Mouse (Mus musculus) urinary bladder, postnatal 4 days (tissue): ENCODE measurements at regions not wholly inside any gene's neighbourhood (a gene's known extent, or its start where the extent isn't known, plus 50 kb on each side); places are given as distances from the start of the nearest gene placed in this dataset.

Source experiments
- DNase-seq, 2 experiments: peaks; one replicate each; pipeline ENCODE4 v3.0.0; 2021 to 2022; ENCODE audit warnings: low spot score in 2 of 2

DNA sequence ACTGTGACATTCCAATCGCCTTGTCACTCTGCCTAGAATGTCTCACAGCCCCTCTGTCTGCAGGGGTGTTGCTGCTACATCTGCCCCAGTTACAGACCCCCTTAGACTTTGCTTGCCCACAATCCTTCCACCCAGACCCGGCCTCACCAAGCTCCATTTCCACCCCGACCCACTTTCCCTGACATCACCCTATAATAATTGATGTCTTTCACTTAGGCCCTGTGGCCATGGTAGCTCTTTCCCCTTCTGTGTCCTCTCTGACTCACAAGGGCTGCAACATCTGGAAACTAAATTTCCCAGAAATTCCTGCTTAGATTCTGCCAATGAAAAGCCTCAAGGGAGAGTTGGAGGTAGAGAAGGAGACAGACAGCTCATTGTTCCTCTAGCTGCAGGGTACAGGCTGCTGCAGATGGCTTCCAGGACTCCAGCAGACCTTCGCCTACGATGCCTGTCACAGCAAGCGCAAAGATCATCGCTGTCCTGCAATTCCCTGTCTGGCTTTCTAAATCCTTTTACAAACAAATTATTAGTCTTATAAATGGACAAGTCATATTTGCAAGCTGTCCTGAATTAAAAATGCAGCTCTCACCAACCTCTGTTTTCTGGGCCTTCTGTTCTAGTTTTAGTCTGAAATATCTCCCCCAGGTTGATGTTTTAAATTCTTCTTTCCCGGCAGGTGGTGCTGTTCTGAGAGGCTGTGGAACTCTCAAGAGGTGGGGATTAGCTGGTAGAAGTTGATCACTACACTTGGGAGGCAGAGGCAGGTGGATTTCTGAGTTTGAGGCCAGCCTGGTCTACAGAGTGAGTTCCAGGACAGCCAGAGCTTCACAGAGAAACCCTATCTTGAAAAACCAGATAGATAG lies 104.9 kb upstream of the Oxgr1 start:
- no peak for DNase-seq

DNA sequence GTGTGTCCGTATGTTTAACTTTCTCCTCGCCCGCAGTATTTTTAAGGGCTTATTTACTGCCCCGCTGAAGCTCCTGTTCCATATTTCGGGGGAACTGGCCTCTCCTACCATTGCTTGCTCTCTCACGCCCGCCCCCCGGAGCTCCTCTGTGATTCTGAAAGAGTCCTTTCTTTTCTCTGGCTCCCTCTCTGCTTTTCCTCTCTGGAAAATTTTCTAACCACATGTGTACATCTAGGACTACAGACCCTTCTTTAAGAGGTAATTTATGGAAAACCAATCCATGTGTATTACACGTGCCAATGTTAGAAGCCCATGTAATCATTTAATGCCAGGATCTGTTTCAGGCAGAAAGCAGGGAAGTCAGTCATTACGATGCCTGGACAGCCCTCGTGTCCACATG lies 106.6 kb upstream of the Oxgr1 start:
- no peak for DNase-seq

DNA sequence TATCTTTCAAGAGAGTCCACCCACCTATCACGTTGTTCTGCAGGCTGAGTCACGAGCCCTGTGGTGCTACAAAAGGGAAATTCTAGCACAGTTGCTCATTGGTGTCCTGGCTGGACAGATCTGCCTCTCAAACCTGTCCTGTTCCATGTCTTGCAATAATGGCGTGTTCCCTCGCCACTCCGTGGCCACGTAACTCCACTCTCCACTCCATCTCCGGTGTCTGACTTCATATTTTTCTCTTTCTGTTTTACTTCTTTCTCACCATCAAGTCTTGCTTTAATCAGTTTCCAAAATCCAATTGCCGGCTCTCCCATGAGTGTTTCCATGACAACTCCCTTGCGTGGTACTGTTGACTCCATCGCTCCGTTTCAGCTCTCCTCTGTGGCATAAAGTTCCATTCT lies 107.1 kb upstream of the Oxgr1 start:
- DNase-seq, result no peak

DNA sequence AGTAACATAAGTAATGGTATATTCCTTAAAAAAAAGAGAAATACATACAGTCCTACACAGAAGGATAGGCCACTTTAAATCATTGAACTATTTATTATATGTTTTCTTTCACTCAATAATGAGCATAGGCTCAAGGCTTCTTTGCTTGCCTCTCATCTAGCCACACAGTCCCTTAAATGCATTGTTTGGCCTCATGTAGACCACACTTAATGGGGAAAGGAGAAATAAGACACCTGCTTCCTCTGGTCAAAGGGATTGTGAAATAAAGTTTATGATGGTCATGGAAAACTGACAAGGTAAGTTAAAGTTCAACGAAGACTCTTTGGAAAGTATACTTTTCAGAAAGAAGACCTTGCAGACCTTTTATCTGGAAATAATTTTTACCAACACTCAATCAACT lies 108.4 kb upstream of the Oxgr1 start:
- DNase-seq, result no peak

DNA sequence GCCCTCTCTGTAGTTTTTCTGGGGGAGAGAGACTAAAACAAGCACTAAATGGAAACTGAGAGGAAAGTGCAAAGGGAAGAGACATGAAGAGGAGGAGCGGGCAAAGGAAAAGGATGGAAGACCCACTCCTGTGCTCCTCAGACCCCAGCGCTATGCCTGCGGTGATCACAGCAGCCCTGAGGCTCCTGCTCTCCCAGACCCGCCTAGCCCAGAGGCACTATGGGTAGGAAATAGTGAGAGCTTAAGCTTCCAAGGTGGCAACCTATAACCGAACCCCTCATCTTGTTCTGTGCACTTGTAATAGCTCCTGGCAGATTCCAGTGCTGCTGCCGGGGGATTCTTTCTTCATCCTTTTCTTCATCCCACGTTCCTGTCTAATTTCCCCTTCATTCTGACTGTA lies 112.2 kb upstream of the Oxgr1 start:
- no peak for DNase-seq

DNA sequence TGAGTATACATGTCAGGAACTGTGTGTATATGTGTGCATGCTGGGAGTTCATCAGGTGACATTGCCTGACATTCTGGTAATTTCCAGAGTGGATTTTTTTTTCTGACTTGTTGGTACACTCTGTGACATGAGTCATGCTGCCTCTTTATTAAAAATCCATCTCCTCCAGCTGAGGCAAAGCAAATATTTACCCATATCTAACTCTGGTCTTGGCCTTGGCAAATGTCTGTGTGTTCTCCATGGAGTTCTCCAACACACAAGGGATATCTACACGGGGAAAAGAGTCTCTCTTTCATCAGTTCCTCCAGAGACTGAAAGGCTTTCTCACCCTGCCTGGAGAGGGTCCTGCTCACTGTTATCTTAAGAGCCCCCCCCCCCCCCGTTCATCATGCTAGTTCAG lies 111.3 kb upstream of the Mbnl2 start:
- DNase-seq, result no peak

DNA sequence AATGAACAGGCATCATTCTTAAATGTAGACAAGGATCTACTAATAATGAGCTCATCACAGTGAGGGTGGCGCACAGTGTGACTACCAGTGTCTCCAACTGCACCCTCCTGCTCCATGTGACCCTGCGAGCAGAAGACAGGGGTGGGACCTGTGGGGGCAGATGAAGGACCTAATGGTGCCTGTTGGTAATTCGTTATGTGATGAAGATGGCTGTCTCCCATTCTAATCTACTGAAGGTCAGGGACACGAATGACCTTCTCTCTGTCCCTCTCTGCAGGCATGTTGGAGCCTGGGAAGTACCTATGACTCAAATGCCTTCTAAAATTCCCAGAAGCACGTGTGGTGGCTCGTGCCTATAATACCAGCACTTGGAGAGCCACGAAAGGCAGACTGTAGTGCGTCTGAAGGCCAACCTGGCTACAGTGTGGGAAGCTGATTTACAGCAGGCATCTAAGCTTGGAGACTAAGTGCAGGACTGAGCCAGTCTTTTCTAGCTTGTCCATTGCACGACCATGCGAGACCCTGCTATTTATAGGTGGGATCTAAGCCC lies 109.9 kb upstream of the Mbnl2 start:
- no peak for DNase-seq

DNA sequence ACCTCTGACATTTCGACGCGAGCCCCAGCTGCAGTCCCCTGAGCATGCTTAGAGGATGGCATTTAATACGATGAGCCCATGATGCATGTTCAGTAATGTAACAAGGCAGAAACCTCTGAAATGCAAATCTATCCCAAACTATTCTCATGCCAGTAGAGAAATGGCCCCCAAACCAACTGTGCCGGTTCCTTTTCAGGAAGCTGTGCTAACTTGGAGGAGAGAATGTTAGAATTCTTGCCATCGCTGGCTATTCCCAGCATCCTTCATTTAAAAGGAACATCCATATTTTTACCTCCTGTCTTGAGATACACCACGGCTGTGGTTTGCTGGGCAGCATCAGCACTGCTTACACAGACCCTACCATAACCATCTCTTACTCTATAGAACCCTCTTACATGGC lies 104.7 kb upstream of the Mbnl2 start:
- no peak for DNase-seq

DNA sequence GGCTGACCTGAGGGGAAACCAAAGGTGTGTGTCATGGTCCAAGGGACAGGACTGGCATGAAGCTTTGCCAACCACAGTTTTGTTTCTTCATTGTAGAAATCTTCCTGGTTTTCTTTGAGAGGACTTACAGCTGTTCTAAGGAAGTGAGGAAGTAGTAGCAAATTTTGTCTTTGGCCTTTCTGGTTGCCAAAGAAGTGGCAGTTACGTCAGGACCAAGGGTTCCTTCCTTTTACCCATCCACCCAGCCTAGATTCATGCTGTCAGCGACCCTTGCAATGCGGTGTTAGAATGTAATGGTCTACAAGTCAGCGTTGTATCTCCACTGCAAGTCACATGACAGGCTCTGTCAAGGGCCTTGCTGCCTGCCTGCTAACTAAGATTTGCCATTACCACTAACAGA lies 103.4 kb upstream of the Mbnl2 start:
- DNase-seq, result no peak

DNA sequence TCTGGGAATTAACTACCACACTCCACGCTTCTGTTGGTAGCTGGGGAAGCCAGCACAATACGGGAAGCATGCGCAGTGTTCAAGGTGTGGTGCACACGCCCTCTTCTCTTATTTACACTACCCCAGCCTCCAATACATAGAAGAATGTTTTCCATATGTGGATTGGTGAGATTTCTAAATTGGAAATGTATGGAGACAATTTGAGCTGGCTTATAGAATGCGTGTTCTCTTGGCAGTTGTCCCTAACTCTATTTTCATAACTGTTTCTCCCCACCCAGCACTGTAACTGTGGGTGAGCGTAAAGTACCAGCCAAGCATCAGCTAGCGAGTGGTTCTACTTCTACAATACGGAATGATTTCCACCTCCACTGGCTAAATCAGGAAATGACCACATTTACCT lies 102.6 kb upstream of the Mbnl2 start:
- DNase-seq, result no peak

DNA sequence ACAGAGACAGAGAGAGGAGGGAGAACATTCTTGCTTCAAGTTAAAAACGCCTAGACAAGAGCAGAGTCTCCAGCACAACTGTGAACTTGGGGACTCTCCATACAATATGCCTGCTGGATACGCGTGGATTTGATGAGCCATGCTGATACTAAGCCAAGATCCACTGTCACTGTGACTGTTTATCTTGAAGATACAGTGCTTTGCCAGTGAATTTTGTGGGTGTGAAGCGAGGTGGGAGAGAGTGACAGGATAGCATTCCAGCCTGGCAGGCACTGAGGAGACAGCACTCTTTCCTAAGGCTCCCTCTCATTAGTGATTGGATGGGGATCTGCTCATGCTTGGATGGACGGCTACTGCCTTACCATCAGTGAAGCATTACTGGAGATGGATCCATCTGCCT lies 100.9 kb upstream of the Mbnl2 start:
- no peak for DNase-seq

DNA sequence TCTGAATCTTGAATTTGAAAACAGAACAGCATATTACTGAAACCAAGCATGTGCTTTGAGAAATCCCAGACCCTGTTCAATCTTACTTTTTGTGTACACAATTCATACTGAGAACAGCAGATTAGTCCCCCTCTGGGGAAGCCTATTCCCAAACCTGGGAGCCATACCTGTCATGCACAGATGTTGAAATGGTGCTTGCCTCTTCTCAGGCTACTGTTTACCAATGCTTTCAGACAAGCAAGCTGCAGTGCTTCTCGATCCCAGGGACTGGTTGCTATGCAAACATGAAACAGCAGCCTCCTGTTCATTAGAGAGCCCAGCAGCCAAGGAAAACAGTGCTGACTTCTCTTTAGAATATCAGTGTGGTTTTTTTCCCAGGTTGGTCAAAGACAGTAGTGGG lies 80.3 kb upstream of the Mbnl2 start:
- no peak for DNase-seq

DNA sequence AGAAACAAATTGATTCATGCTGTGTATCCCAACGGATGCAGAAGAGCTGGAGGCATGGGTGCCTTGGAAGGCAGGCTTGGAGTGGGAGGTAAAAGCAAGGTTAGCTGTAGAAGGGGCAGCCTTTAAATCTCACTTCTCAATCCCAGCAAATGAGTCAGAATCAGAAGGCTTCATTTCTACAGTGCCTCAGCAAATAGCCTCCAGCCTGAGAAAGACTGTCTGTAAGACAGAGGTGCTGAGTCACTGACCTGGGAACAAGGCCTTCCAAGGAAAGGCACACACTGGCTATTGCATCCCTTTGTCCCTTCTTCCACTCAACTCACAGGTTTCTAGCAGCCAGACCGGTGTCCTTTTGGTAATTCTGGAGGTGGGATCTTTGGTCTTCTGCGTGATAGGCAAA lies 63.7 kb upstream of the Mbnl2 start:
- DNase-seq, result no peak

DNA sequence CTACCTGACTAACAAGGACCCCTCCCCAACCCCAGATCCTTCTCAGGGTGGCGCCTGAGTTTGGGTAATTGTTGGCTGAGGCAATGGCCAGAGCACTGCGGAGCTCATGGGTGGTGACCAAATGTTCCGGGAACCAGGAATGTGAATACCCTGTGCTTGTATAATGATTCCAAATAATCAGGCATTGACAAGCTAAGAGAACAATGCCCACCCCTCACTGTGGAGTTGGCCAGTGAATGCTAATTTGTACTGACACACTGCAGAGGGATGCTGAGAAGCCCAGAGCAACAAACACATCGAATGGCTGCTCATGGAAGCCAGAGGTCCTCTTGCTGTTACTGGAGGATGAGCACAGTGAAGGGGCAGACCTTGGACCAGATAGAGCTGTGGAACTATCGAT lies 62.8 kb upstream of the Mbnl2 start:
- no peak for DNase-seq

DNA sequence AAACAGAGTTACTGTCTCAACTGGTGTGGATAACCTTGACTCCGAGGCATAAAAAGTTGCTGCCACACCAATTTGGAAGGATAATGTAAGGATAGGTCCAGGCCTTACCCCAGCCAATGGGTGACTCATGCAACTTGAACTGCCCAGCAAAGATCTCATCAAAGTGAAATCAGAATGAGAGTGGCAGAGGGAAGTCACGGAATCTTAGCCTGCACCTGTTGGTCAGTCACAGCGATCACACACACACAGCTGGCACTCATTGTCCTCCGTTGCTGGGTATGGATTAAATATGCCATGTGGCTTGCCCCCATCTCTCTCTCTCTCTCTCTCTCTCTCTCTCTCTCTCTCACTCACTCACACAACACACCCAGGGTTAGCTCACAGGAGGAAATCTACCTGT lies 56.2 kb upstream of the Mbnl2 start:
- DNase-seq, result no peak

DNA sequence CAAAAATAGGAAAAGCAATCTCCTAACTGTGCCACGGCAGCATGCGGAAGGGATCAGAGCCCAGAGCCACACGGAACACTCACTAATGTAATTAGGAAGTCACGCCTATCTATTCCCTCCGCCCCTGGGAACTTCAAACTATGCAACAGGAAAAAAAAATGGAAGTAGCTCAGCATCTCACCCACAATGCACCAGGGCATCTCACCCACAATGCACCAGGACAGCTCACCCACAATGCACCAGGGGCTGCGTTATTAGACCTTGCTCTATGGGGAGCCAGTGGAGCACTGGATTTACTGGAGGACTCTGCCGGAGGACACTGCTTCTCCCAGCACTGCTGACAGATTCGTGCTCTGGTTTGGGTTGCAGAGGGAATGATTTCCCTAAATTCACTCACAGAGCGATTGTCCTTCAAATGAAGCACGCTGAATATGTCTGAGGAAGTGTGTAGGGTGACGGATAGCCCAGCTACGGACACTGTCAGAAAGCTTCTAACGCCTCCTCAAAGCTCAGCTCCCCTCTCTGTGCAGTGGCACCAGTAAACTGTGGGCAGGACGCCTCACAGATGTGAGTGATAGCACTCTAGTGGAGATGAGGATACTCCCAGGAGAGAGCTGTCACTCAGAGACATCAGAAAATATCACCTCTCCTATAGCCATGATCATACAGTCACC lies 51.8 kb upstream of the Mbnl2 start:
- DNase-seq, result no peak

DNA sequence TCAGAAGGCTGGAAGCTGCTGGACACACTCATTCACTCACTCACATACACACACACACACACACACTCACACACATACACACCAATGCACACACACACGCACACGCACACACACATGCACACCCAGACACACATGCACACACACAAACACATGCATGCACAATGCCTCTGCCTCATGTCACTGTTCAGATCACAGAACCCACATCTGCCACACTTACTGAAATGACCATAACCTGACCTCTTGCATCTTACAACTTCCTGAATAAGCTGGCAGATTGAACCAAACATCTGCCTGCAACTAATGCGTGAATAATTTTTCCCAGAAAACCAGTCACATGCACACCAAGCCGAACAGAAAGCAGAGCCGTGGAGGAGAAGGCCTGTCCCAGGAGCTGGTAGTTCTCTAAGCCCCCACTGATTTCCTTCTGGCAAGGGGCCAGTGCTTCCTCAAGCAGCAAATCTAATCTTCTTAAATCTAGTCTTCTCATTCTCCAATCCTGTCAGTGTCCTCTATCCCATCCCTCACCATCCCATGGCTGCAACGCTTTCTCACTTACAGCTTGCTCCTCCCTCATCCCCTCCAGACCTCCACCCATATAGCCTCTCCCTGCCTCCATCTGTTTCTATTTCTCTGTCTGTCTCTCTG lies 51.1 kb upstream of the Mbnl2 start:
- DNase-seq, result no peak

DNA sequence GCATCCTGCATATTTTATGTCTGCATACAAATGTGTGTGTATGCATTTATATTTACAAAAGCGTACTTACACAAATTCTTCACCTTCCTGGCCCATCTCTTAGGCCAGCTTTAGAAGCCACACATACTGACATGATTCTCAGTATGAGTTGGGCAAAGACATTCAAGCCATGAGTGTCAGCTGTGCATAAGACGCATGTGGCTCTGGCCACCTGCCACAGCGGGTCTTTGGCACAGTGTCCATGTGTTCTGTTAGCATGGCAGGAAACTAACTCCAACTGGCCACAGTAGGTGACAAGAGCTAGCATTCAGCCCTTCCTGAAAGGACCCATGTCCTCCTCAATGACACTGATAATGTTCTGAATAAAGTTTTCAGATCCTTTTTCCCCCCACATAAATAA lies 49.8 kb upstream of the Mbnl2 start:
- DNase-seq, result no peak
